Mouse (Mus musculus): Measurements from ENCODE around the gene Gm21725. TPM values are rescaled to one million over a fixed set of nuclear protein-coding genes. Genes with fewer than 3 reads are reported as not detected.

Gene Gm21725
- not detected in 2 replicates for total RNA-seq (2023)

GRCm38 (mm10) chrY:13348963-13349362 is at the start of gene Gm21725:
Gene Gm21725 (minus strand): TSS chrY:13349063.

Other genes with a start within 250 kb of the Gm21725 start
- not detected in 2 replicates for gene Gm21891, start 215.6 kb downstream of the Gm21725 start, total RNA-seq (2023)
- not detected in 2 replicates for gene Gm21425, start 187.1 kb downstream of the Gm21725 start, total RNA-seq (2023)
- not detected in 2 replicates for gene Gm21828, start 125.1 kb downstream of the Gm21725 start, total RNA-seq (2023)
- gene Gm21440, start 96.7 kb downstream of the Gm21725 start, total RNA-seq (2023), result not detected in 2 replicates
- not detected in 2 replicates for gene Gm21454, start 96.6 kb downstream of the Gm21725 start, total RNA-seq (2023)
- not detected in 2 replicates for gene Gm21866, start 116.5 kb upstream of the Gm21725 start, total RNA-seq (2023)
- gene Gm20773, start 145.0 kb upstream of the Gm21725 start, total RNA-seq (2023), result not detected in 2 replicates